Comparison of ENCODE assay signal across 20 mouse cellular contexts in genomic region chr13:49122106-49122505, GRCm38 (mm10). TPM values are rescaled to one million over a fixed set of nuclear protein-coding genes. Genes with fewer than 3 reads are reported as not detected.
DNase-seq lines count a peak whose midpoint lies in the region; ATAC-seq and TF ChIP-seq lines count a peak whose summit lies in the region.
"Had no signal": no experiment of that assay in that cellular context is flagged by ENCODE, and none has a peak within 500 bp of the region (broad histone marks: within the 10 kb centered on the region; RNA-seq: fewer than 3 reads in every experiment).

No protein-coding gene starts in this region.

- H3K9me3 ChIP-seq in hindbrain, embryonic 13.5 days: no peaks in the 10 kb centered on the region
- H3K9me3 ChIP-seq in hindbrain, postnatal 0 days (ENCODE audit: low read length): no peaks in the 10 kb centered on the region
- H3K9me3 ChIP-seq in neural tube, embryonic 13.5 days: no peaks in the 10 kb centered on the region
- H3K9me3 ChIP-seq in neural tube, embryonic 15.5 days (replicated peaks): no peaks in the 10 kb centered on the region
- no peaks in the 10 kb centered on the region for H3K9me3 ChIP-seq in liver, embryonic 14.5 days (ENCODE audit: control insufficient read depth, low read length)
- no peaks in the 10 kb centered on the region for H3K9me3 ChIP-seq in midbrain, embryonic 14.5 days (ENCODE audit: control insufficient read depth, low read length)
- H3K9me3 ChIP-seq: embryonic facial prominence, embryonic 13.5 days; forebrain, embryonic 12.5 days; heart, embryonic 12.5 days had no signal

- DNase-seq in hindbrain, postnatal 0 days (ENCODE audit: low spot score): no peak
- DNase-seq in liver, embryonic 14.5 days (ENCODE audit: low read depth in 3 of 3, low spot score in 3 of 3): no peak
- DNase-seq in yolk sac, embryonic 10.5 days (ENCODE audit: low spot score): peak; percentile 34
- no peak for DNase-seq in cerebellum, postnatal 14 days
- DNase-seq in midbrain, embryonic 14.5 days: no peak
- DNase-seq: adrenal gland, postnatal 14 days; cerebellum, adult 11-12 months; cerebellum, adult 9-10 months; cerebellum, postnatal 36 days; gastrocnemius, postnatal 10 days; heart, adult 2 months had no signal

- TF ChIP-seq EP300 in liver, embryonic 14.5 days (IDR thresholded peaks at IDR 0.05; ENCODE audit: low read depth): no peak

- 0 out of 2 replicates have a peak overlapping the region, but pooled peaks have one; percentile 26 for H3K27ac ChIP-seq in hindbrain, embryonic 13.5 days
- H3K27ac ChIP-seq in hindbrain, postnatal 0 days: no peak overlapping the region
- peak overlapping the region; percentile 35; the same call in 1 of the 2 replicates for H3K27ac ChIP-seq in neural tube, embryonic 13.5 days (replicated peaks)
- no peak overlapping the region for H3K27ac ChIP-seq in neural tube, embryonic 15.5 days (replicated peaks)
- H3K27ac ChIP-seq in liver, embryonic 14.5 days: no peak overlapping the region
- no peak overlapping the region for H3K27ac ChIP-seq in midbrain, embryonic 14.5 days (replicated peaks; ENCODE audit: low read depth, low read length)
- H3K27ac ChIP-seq: embryonic facial prominence, embryonic 13.5 days; forebrain, embryonic 12.5 days; heart, adult 2 months had no signal

- H3K4me3 ChIP-seq in hindbrain, embryonic 13.5 days: no peak overlapping the region
- no peak overlapping the region for H3K4me3 ChIP-seq in hindbrain, postnatal 0 days (ENCODE audit: low read length)
- H3K4me3 ChIP-seq in neural tube, embryonic 13.5 days: no peak overlapping the region
- H3K4me3 ChIP-seq in neural tube, embryonic 15.5 days (replicated peaks): no peak overlapping the region
- no peak overlapping the region for H3K4me3 ChIP-seq in liver, embryonic 14.5 days (ENCODE audit: insufficient read depth in 1 of 2, low read depth in 2 of 2, low read length in 2 of 2)
- no peak overlapping the region for H3K4me3 ChIP-seq in midbrain, embryonic 14.5 days (replicated peaks; ENCODE audit: low read depth, low read length)
- H3K4me3 ChIP-seq: embryonic facial prominence, embryonic 13.5 days; forebrain, embryonic 12.5 days; heart, adult 2 months; heart, embryonic 12.5 days had no signal

- 80% methylated on average over 4 of the region's 4 CpGs for WGBS in hindbrain, embryonic 13.5 days
- WGBS in hindbrain, postnatal 0 days: 88% methylated on average over 4 of the region's 4 CpGs
- 84% methylated on average over 4 of the region's 4 CpGs for WGBS in neural tube, embryonic 13.5 days
- WGBS in neural tube, embryonic 15.5 days: 84% methylated on average over 4 of the region's 4 CpGs
- WGBS in liver, embryonic 14.5 days (ENCODE audit: insufficient replicate concordance): 53% methylated on average over 4 of the region's 4 CpGs
- 92% methylated on average over 4 of the region's 4 CpGs for WGBS in midbrain, embryonic 14.5 days

- TF ChIP-seq CTCF in hindbrain, postnatal 0 days (IDR thresholded peaks at IDR 0.05; ENCODE audit: low read depth): no peak
- no peak for TF ChIP-seq CTCF in liver, embryonic 14.5 days (IDR thresholded peaks at IDR 0.05; ENCODE audit: low read depth)

- H3K9ac ChIP-seq in hindbrain, embryonic 13.5 days: no peak overlapping the region
- H3K9ac ChIP-seq in hindbrain, postnatal 0 days (replicated peaks; ENCODE audit: low read length): no peak overlapping the region
- H3K9ac ChIP-seq in neural tube, embryonic 13.5 days: no peak overlapping the region
- H3K9ac ChIP-seq in neural tube, embryonic 15.5 days (replicated peaks): no peak overlapping the region
- H3K9ac ChIP-seq in liver, embryonic 14.5 days (replicated peaks): no peak overlapping the region
- no peak overlapping the region for H3K9ac ChIP-seq in midbrain, embryonic 14.5 days (replicated peaks; ENCODE audit: low read length)
- H3K9ac ChIP-seq: embryonic facial prominence, embryonic 13.5 days; forebrain, embryonic 12.5 days; heart, embryonic 12.5 days had no signal

- H3K27me3 ChIP-seq in hindbrain, embryonic 13.5 days: no peaks in the 10 kb centered on the region
- H3K27me3 ChIP-seq in hindbrain, postnatal 0 days (ENCODE audit: insufficient read depth, low read length): no peaks in the 10 kb centered on the region
- no peaks in the 10 kb centered on the region for H3K27me3 ChIP-seq in neural tube, embryonic 13.5 days
- no peaks in the 10 kb centered on the region for H3K27me3 ChIP-seq in neural tube, embryonic 15.5 days (replicated peaks)
- H3K27me3 ChIP-seq in liver, embryonic 14.5 days (ENCODE audit: control insufficient read depth, insufficient read depth, low read length): no peaks in the 10 kb centered on the region
- no peaks in the 10 kb centered on the region for H3K27me3 ChIP-seq in midbrain, embryonic 14.5 days (ENCODE audit: control insufficient read depth, insufficient read depth, low read length)
- H3K27me3 ChIP-seq: embryonic facial prominence, embryonic 13.5 days; forebrain, embryonic 12.5 days; heart, embryonic 12.5 days had no signal

- no peaks in the 10 kb centered on the region; the same call in 1 of the 2 replicates for H3K36me3 ChIP-seq in hindbrain, embryonic 13.5 days
- no peaks in the 10 kb centered on the region for H3K36me3 ChIP-seq in hindbrain, postnatal 0 days (ENCODE audit: insufficient read depth, low read length)
- no peaks in the 10 kb centered on the region for H3K36me3 ChIP-seq in neural tube, embryonic 13.5 days
- no peaks in the 10 kb centered on the region for H3K36me3 ChIP-seq in neural tube, embryonic 15.5 days
- no peaks in the 10 kb centered on the region for H3K36me3 ChIP-seq in liver, embryonic 14.5 days (replicated peaks; ENCODE audit: control insufficient read depth, insufficient read depth, low read depth)
- H3K36me3 ChIP-seq in midbrain, embryonic 14.5 days (ENCODE audit: control insufficient read depth, insufficient read depth, low read length): no peaks in the 10 kb centered on the region
- H3K36me3 ChIP-seq: embryonic facial prominence, embryonic 13.5 days; forebrain, embryonic 12.5 days; heart, embryonic 12.5 days had no signal

- H3K4me2 ChIP-seq in hindbrain, embryonic 13.5 days: no peak overlapping the region
- no peak overlapping the region for H3K4me2 ChIP-seq in hindbrain, postnatal 0 days (ENCODE audit: low read depth, low read length)
- no peak overlapping the region for H3K4me2 ChIP-seq in neural tube, embryonic 13.5 days
- no peak overlapping the region for H3K4me2 ChIP-seq in neural tube, embryonic 15.5 days
- no peak overlapping the region for H3K4me2 ChIP-seq in liver, embryonic 14.5 days (ENCODE audit: low read depth)
- no peak overlapping the region for H3K4me2 ChIP-seq in midbrain, embryonic 14.5 days (ENCODE audit: low read length)
- H3K4me2 ChIP-seq: embryonic facial prominence, embryonic 13.5 days; forebrain, embryonic 12.5 days; heart, embryonic 12.5 days had no signal

- ATAC-seq in hindbrain, embryonic 13.5 days (ENCODE audit: low FRiP score): no peak
- no peak for ATAC-seq in hindbrain, postnatal 0 days
- ATAC-seq in neural tube, embryonic 13.5 days (ENCODE audit: low read depth): no peak
- no peak for ATAC-seq in neural tube, embryonic 15.5 days (ENCODE audit: low FRiP score)
- peak; percentile 39; the same call in 1 of the 2 replicates for ATAC-seq in liver, embryonic 14.5 days (ENCODE audit: insufficient read depth)
- no peak for ATAC-seq in midbrain, embryonic 14.5 days (ENCODE audit: low FRiP score, low TSS enrichment)
- ATAC-seq: forebrain, embryonic 16.5 days had no signal

- peaks cover 44% of the 10 kb centered on the region for H3K4me1 ChIP-seq in hindbrain, embryonic 13.5 days (replicated peaks)
- peaks cover 5% of the 10 kb centered on the region; the same call in 1 of the 2 replicates for H3K4me1 ChIP-seq in hindbrain, postnatal 0 days (ENCODE audit: insufficient read depth, low read length)
- H3K4me1 ChIP-seq in neural tube, embryonic 13.5 days (replicated peaks): peaks cover 36% of the 10 kb centered on the region
- H3K4me1 ChIP-seq in neural tube, embryonic 15.5 days: peaks cover 35% of the 10 kb centered on the region
- no peaks in the 10 kb centered on the region for H3K4me1 ChIP-seq in liver, embryonic 14.5 days (replicated peaks; ENCODE audit: control insufficient read depth in 2 of 2, insufficient read depth in 2 of 2, low read length in 1 of 2)
- H3K4me1 ChIP-seq in midbrain, embryonic 14.5 days (ENCODE audit: control insufficient read depth, insufficient read depth, low read length): peaks cover 5% of the 10 kb centered on the region; the same call in 1 of the 2 replicates
- H3K4me1 ChIP-seq: heart, embryonic 12.5 days had no signal

RNA-seq across cellular contexts. Expression of gene Wnk2, which starts 25.7 kb away (rescaled TPM):
- polyA plus RNA-seq in hindbrain, embryonic 13.5 days (2015; fragmentation: Nextera tagmentation; extraction: Ambion mirVana): 20.3 and 20.7 TPM in 2 replicates
- total RNA-seq in hindbrain, postnatal 0 days (2014; rRNA removed): 63.8 and 68.9 TPM in 2 replicates
- polyA plus RNA-seq in hindbrain, postnatal 0 days (2015; fragmentation: Nextera tagmentation; extraction: Ambion mirVana): 14.5 and 15.1 TPM in 2 replicates
- 17.2 and 17.9 TPM in 2 replicates for polyA plus RNA-seq in neural tube, embryonic 13.5 days (2015; fragmentation: Nextera tagmentation; extraction: Ambion mirVana)
- 16.0 and 19.0 TPM in 2 replicates for polyA plus RNA-seq in neural tube, embryonic 15.5 days (2015; fragmentation: Nextera tagmentation; extraction: Ambion mirVana)
- 0.13 and 0.30 TPM in 2 replicates for polyA plus RNA-seq in liver, embryonic 14.5 days (2012; rRNA removed)
- polyA plus RNA-seq in liver, embryonic 14.5 days (2014; fragmentation: Nextera tagmentation; extraction: Ambion mirVana): 0.05 and 0.08 TPM in 2 replicates
- 27.1 and 29.0 TPM in 2 replicates for polyA plus RNA-seq in midbrain, embryonic 14.5 days (2014; fragmentation: Nextera tagmentation; extraction: Ambion mirVana)
- total RNA-seq: MEL had no signal
- polyA plus RNA-seq: C2C12 had no signal

Comparison
In these comparisons a context has a peak if more than half of its experiments do, and no peak if none do; other contexts are left out.
1. H3K27ac ChIP-seq: peak in hindbrain, embryonic 13.5 days (single experiment) and neural tube, embryonic 13.5 days (single experiment); none in hindbrain, postnatal 0 days (single experiment), neural tube, embryonic 15.5 days (single experiment), liver, embryonic 14.5 days (single experiment) and midbrain, embryonic 14.5 days (single experiment).
2. RNA of gene Wnk2, which starts 25.7 kb away (polyA plus RNA-seq): 27.1 to 29.0 TPM in midbrain, embryonic 14.5 days, 20.3 to 20.7 TPM in hindbrain, embryonic 13.5 days, 16.0 to 19.0 TPM in neural tube, embryonic 15.5 days, 17.2 to 17.9 TPM in neural tube, embryonic 13.5 days and 14.5 to 15.1 TPM in hindbrain, postnatal 0 days; 0.05 to 0.30 TPM in liver, embryonic 14.5 days; every median in the first group is over 10 times any median in the second.